Mouse (Mus musculus) gastrocnemius, postnatal 25 days (tissue): ENCODE results near the gene Srm. TPM values are rescaled to one million over a fixed set of nuclear protein-coding genes. Genes with fewer than 3 reads are reported as not detected.

Experiments
- DNase-seq: peaks from one replicate; pipeline ENCODE4 v3.0.0; 2022
- long read RNA-seq, 2 experiments: library from polyadenylated mRNA; stranded (forward); transcript quantifications; one replicate each; pipeline ENCODE4 v2.0.0; 2021
- total RNA-seq, 2 experiments: library from RNA; stranded (reverse); gene quantifications; 1 replicate in 1 of 2; 2 replicates in 1 of 2; pipeline ENCODE4 v1.2.3; 2021

The Srm gene
- total RNA-seq = 10 to 100 TPM; 12.4 to 14.7 TPM
- long read RNA-seq, experiment 1, transcript Srm-201 (7 exons, 1,338 nt) = major isoform, 15 of 20 reads
- long read RNA-seq, experiment 1, partial matches to known transcripts = 4 of 20 reads
- long read RNA-seq, experiment 1, other reads (novel, unspliced or antisense) = 1 of 20 reads
- long read RNA-seq, experiment 2, transcript Srm-201 (7 exons, 1,338 nt) = major isoform, 23 of 27 reads
- long read RNA-seq, experiment 2, partial matches to known transcripts = 3 of 27 reads
- long read RNA-seq, experiment 2, other reads (novel, unspliced or antisense) = 1 of 27 reads

DNA sequence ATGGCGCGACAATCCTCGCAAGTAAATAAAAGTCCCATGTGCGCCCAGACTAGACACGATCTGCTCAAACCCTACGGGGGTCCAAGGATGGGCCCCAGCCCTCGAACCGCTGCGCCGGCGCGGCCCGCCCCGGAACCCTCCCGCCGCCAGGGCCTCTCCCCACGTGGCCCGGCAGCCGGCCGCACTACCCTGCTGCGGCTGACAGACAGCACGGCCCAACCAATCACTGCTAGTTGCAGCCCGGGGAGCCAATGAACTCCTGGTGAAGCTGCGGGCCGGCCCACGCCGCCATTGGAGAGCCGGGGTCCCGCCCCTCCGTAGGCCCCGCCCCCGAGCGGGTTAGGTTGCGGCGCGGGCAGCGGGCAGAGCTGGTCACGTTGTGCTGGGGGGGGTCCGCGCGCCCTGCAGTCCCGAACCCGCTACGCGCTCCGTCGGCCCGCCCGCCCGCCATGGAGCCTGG lies at the start of gene Srm:
Gene Srm (plus strand): TSS at position 333 of the 460 bp plus-strand sequence.
- DNase-seq = peak; percentile 99

DNA sequence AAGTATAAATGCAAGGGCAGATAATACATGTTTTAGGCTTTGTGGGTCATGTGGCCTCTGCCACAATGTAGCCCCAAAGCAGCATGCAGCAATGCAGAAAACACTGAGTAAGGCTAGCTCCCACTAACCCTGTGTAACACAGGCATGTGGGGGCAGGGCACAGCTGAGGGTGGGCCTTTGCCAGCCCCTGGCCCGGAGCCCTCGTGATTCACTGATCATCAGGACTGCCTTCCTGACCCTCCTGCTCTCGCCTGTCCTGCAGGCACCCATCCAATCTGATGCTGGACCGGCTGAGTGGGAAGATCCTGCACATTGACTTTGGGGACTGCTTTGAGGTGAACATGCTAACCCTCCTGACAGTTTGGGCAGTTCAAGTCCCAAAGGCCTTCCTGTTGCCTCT lies 42.2 kb upstream of the Srm start:
- DNase-seq = no peak

DNA sequence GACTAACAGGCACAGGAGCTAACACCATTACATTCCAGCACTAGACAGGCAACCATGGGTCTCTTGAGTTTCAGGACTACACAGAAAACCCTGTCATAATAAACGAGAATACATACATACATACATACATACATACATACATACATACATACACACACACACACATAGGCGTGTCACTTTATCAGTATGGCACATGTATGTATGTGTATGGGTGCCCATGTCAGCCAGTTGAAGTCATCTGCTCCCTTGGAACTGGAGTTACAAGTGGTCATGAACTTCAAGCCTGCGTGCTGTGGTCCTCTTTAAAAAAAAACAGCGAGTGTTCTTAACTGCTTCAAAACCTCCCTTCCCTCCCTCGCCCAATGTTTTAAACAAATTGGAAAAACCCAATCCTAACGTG lies 33.5 kb upstream of the Srm start:
- DNase-seq = no peak

DNA sequence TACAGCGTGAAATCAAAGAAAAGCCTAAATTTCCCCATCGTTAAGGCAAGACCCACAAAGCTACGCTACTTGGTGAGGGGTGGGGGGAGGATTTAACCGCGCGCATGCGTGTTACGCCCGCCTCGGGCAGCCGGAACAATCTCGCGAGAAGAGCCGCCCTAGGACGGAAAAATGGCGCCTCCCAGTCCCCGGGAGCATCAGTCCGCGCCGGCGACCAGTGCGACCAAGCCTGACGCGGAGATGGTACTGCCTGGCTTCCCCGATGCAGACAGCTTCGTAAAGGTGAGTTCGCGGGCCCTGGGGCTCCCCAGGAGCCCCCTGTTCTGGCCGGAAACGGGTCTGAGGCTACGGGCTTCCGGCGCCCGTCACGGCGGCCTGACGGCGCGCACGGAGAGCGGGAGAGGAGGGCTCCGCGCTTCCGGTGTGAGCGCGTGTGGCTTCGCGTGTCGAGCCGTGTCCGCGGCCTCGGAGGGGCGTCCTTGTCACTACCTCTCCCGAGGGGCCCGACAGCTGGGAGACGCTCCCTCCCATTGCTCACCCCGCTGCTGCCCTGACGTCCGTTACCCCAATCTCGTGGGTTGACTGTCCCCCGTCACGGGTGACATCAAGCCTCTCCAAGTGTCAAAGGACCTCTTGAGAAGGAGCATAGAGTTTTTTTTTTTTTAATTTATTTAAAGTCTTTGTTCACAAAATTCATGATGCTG lies 32.9 kb upstream of the Srm start, which contains the start of gene Exosc10:
Gene Exosc10 (plus strand): TSS at position 133 of the 704 bp plus-strand sequence.
- peak; percentile 84 for DNase-seq

DNA sequence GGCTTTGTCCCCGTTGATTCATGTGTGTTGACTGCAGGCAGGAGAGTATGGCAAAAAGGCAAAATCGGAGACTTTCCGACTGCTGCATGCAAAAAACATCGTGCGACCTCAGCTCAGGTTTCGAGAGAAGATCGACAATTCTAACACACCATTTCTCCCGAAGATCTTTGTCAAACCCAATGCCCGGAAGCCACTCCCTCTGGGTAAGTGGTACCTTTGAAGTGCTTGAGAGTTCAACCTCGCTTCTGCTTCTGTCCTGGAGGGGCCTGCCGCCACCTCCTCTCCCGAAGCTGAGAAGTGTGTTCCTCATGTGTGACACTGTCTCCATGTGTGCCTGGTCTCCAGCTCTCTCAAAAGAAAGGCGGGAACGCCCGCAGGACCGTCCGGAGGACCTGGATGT lies 28.6 kb upstream of the Srm start:
- DNase-seq = no peak

DNA sequence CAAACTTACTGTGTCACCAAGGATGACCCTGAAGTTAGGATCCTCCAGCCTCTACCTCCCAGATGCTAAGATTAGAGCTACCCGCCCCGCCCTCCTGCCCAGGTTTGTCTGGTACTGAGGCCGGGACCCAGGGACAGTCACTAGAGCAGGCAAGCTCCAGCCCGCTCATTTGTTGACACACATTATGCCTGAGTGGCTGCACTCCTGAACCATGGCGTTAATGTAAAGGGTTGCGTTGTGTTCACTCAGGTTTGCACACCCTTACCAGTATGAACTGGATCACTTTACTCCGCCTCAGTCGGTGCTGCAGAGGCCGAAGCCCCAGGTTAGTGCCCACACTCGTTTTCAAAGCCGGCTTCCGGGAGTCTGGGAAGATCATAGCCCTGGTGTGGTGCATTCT lies 27.7 kb upstream of the Srm start:
- DNase-seq = no peak

DNA sequence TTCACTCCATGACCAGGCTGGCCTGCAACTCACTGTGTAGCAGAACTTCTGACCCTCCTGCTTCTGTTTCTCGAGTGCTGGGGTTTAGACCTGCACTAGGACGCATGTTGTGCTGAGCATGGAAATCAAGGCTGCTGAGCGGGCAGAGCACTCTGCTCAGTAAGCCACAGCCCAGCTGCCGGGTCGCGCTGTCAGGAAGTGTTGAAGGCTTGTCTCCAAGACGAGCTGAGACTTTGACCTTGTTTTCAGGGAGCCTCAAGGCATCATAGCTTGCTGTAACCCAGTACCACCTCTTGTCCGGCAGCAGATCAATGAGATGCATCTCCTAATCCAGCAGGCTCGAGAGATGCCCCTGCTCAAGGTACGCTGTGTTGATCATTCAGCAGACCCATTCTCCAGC lies 21.2 kb upstream of the Srm start:
- DNase-seq = no peak

DNA sequence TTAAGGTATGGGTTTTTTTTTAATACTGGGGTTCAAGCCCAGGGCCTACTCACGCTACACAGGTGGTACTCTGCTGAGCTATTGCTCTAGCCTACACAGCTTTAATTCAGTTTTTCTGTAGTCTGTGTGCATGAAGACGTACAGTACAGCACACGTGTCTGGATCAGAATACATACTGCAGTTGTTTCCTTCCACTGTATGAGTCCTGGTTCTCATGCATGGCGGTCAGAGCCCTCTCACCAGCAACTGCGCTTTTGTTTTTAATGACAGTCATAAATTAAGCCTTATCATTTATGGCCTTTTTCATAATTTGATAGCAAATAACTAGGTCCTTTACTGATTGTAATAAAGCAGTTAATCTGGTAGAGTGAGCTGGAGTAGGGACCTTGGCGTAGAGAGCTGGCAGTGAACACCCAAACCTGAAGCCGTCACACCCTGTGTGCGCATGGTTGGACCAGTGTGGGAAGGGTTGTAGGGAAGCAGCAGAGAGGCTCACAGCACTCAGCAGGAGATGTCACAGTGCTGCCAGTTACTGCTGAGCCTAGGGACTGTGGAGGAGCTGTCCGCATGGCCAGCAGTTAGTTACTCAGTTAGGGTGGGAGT lies 20.5 kb upstream of the Srm start:
- no peak for DNase-seq

DNA sequence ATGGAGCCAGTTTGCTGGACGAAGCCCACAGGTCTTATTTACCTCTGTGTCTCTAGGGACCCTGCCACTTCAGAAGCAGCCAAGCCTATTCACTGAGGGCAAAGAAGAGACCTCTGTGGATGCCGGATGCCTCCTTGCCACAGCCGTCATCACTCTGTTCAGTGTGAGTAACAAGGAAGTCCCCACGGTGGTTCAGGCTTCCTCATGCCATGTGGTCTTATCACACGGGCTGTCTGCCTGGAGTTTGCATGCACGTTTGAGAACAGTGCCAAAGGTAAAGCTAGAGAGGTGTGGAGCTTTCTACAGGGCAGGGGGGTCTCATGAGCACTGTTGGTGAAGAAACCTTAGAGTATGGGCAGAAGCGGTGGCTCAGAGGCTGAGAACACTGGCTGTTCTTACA lies 18.1 kb upstream of the Srm start:
- no peak for DNase-seq

DNA sequence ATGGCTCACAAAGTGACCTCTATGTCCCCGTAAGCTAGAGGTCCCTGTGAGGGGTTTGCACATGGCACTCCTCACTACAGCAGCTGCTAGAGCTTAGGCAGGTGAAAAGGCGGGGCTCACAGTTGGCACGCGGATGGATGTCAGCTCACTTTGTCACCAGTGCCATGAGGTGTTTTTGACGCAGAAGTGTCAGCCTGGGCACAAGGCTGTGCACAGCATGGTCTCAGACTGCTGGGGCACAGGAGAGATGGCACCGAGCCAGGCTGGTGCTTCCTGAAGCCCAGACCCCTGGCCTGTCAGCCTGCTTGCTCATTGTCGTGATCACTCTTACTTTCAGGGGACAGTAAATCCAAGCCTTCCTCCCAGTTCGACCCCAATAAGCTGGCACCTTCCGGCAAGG lies 10.5 kb upstream of the Srm start:
- DNase-seq = no peak

DNA sequence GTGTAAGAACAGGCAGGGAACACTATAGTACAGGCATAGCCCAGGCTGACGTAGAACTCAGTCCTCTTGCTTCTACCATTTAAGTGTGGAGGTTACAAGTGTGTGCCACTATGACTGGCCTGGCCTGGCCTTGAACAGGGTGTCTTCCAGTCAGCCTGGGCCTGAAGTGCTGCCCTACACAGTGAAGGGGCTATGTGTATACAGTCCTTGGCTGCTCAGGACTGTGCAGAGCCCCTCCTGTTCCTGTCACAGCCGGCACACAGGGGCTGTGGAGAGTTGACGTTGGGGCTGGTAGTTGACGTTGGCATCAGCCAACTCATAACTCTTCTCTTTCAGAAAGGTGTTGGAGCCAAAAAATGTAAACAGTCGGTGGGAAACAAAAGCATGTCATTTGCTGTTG lies 9.9 kb upstream of the Srm start:
- DNase-seq = no peak

DNA sequence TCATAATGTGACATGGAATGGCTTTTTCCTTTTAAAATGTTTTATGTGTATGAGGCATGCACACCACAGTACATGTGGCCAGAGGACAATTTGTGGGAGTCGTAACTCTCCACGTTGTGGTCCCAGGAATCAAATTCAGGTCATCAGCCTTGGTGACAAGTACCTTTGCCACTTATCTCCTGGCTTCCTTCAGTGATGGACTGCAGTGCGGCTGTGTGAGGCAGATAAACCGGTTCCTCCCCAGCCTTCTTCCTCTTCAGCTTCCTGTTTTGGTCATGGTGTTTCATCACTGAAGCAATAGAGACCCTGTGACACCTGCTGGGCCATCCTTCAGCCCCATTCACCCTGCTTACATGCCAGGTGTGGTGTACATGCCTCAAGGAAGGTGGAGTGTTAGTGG lies 8.0 kb upstream of the Srm start:
- DNase-seq = no peak

DNA sequence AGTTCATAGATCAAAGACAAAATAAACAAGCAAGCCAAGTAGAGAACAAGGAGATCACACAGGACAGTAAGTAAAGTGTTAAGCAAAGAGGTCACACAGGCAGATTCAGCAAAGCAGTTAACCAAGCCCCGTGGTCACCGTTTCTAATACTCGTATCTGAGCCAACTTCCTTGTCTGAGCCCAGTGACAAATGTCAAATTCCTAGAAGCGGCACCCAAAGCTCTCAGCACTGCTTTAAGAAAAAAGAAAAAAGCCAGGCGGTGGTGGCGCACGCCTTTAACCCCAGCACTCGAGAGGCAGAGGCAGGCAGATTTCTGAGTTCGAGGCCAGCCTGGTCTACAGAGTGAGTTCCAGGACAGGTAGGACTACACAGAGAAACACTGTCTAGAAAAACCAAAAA lies 4.7 kb upstream of the Srm start:
- no peak for DNase-seq

DNA sequence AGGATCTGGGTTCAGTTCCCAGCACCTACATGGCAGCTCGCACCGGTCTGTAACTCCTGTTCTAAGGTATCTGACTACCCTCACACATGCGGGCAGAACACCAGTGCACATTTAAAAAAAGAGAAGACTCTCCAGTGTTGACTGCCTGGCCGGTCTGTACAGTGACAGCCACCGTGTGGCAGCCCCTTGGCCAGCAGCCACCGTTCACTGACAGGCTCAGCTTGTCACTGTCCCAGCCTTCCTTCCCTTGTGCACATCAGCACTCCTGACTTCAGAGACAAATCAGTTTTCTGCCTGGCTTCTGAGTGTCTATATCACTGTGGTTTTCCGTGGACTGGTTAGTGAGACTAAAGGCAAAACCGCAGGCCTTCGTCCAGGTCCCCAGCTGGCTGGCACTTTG lies 2.5 kb upstream of the Srm start:
- no peak for DNase-seq

DNA sequence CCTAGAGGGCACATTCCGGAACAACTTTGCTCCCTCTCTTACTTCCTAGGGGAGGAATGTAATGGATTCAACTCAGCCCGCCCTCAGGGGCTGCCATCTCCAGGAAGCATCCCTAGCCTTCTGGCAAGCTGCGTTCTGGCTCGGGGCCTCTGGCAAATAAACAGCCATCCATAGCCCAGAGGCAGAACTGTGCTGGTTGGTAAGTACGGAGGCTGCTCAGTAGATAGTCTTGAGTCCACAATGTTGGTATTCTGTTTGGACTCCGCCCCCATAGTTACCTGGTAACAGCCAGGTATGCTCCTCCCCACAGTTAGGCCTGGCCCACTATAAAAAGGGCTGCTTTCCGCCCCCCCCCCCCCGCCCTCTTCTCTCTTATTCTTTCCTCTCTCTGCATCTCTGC lies 1.7 kb upstream of the Srm start:
- no peak for DNase-seq

DNA sequence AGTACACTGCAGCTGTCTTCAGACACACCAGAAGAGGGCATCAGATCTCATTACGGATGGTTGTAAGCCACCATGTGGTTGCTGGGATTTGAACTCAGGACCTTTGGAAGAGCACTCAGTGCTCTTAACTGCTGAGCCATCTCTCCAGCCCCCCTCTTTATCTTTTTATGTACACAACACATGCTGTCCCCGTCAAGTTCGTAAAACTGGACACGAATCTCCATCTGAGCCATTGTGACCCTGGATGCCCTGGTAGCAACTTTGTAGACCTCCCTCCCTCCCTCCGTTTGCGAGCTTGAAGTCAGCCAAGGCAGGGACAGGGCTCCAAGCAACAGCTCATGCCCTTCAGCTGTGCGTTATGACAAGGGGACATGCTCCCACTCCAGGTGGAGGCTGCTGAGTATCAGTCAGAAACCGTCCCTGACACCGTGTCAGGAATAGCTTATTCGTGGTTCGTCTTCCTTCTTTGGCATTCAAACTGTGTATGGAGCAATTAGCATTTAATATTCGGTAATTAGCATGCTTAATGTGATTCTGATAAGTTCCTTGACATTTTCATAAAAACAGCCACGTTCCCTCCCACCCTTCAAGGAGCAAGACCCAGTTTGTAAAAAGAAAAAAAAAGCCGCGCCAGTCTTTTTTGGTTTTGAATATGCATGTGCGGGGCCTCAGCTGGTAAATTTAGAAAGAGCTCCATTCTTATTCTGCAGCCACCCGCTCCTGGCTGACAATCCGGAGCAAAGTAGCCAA lies 707 bp upstream of the Srm start:
- no peak for DNase-seq

DNA sequence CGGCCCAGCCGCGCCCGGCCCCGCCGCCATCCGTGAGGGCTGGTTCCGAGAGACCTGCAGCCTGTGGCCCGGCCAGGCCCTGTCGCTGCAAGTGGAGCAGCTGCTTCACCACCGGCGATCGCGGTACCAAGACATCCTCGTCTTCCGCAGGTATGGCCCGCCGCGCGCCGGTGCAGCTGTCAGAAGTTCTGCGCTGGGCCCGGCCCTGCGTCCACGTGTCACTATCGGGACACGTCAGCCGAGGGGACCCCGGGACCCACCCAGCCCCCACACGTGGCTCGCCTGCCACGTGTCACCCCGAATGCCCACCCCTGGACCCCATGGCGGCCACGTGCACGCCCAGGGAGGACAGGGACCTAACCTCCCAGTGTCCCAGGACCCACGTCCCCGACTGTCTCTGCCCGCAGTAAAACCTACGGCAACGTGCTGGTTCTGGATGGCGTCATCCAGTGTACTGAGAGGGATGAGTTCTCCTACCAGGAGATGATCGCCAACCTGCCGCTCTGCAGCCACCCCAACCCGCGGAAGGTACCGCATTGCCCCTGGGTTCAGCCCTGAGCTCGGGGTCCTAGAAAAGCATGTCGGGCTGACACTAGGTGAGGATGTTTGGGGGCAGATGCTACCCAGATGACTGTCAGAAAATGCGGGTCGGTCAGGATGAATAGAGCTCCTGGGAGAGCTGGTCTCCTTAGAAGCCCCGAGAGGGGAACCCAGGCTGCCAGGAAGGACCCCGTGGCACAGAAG lies 506 bp downstream of the Srm start:
- peak; percentile 38 for DNase-seq

DNA sequence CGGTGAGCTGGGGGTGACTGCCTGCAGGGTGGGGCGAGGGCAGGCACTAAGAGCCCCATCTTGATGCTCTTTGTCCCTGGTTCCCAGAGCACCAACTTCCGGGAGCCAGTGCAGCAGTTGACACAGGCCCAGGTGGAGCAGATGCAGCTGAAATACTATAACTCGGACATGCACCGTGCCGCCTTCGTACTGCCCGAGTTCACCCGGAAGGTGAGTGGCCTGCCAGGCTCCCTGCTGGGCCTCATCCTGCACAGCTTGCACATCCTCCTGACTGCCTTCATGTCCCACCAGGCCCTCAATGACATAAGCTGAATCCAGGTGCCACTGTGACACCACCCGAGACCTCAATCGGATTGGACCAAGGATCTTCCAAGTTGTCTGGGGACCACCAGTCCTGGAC lies 2.7 kb downstream of the Srm start:
- DNase-seq = no peak

DNA sequence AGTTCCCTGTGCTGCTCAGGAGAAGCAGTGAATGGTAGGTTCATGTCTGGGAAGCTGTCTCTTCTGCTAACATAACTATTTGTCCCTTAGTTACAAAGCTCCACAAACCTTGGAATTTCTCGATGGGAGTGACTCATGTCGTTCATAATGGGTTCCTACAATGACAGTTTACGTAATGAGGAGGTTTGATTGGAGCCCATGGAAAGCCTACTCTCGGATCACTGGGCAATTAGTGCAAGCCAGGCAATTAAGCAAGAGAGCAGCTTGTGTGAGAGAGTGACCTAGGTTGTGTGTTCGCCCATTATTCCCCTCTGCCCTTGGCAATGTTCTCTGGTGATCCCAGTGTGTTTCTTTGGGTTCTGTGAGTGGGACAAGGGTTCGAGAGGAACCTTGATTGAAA lies 4.6 kb downstream of the Srm start:
- DNase-seq = no peak

DNA sequence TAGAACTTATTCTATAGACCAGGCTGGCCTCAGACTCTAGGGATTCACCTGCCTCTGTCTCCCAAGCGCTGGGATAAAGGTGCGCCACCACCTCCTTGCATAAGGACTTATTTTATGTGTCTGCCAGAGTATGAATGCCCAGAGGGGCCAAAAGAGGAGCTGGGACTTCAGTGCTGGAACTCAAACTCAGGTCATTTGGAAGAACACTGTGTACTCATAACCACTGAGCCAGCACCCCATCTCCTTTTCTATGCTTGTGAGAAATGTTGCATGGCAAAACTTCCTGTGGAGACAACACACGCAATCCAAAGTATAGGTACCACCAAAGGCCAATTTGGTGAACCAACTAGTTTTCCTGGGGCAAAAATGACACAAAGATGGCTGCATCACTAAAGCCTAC lies 5.4 kb downstream of the Srm start:
- no peak for DNase-seq

DNA sequence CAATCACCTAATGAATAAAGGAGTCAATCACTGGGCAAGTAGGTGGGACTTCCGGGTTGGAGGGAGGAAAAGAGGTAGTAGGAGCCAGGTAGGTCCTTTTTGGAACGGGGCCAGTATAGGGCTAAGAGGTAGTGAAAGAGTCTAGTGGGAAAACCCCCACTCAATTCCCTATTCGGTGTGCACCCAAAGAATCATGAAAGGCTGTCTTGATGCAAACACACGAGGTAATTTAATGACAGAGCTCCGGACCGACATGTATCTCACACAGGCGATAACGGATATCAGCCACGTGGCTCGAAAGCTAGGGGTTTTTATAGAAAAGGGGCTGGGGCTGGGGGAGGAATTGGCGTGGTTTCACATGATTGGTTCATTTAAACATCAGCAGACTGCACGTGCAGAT lies 7.5 kb downstream of the Srm start:
- DNase-seq = no peak

DNA sequence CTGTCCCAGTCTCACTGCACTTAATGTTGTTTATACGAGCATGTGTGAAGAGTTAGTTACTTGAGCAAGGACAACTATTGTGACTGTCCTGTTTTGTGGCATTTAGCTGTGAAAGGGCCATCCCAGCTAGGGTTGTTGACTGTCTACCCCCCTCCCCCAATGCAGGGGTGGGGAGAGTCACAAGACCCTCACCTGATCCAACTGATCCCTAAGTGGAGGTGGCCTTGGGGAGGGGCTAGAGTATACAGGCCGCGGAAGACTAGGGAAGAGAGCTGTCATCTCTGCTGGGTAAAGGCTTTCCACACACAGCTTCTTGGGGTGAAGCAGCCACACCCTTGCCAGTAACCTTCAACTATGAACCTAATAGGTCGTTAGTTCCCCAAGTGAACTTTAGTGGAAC lies 9.0 kb downstream of the Srm start:
- DNase-seq = no peak
